ENCODE assay signal across 9 mouse cellular contexts in genomic region chr13:9017190-9017589, GRCm38 (mm10). TPM values are rescaled to one million over a fixed set of nuclear protein-coding genes. Genes with fewer than 3 reads are reported as not detected.
DNase-seq lines count a peak whose midpoint lies in the region; ATAC-seq lines count a peak whose summit lies in the region.
"Had no signal": no experiment of that assay in that cellular context is flagged by ENCODE, and none has a peak within 500 bp of the region (broad histone marks: within the 10 kb centered on the region; RNA-seq: fewer than 3 reads in every experiment).

No protein-coding gene starts in this region.

- no peak overlapping the region for H3K27ac ChIP-seq in liver, embryonic 11.5 days (ENCODE audit: low read depth, low read length)
- H3K27ac ChIP-seq in neural tube, embryonic 11.5 days (ENCODE audit: low read depth, low read length) = no peak overlapping the region
- H3K27ac ChIP-seq in forebrain, embryonic 14.5 days (ENCODE audit: low read depth, low read length) = no peak overlapping the region
- H3K27ac ChIP-seq: limb, embryonic 13.5 days had no signal

- no peaks in the 10 kb centered on the region for H3K27me3 ChIP-seq in liver, embryonic 11.5 days (replicated peaks; ENCODE audit: control insufficient read depth, insufficient read depth, low read length)
- no peaks in the 10 kb centered on the region for H3K27me3 ChIP-seq in neural tube, embryonic 11.5 days (ENCODE audit: control insufficient read depth, insufficient read depth, low read length)
- H3K27me3 ChIP-seq in forebrain, embryonic 14.5 days (replicated peaks; ENCODE audit: control insufficient read depth, insufficient read depth, low read length) = no peaks in the 10 kb centered on the region
- H3K27me3 ChIP-seq: limb, embryonic 13.5 days had no signal

- ATAC-seq in liver, embryonic 11.5 days (replicated peaks; ENCODE audit: low FRiP score) = no peak
- no peak for ATAC-seq in neural tube, embryonic 11.5 days (ENCODE audit: insufficient read depth, low FRiP score, low TSS enrichment)
- no peak for ATAC-seq in forebrain, embryonic 14.5 days

- peak; percentile 59 for DNase-seq in liver
- no peak for DNase-seq in liver, embryonic 11.5 days (ENCODE audit: low spot score)
- peak; percentile 72 to 73 for DNase-seq in adrenal gland, postnatal 36 days
- peak; percentile 78 for DNase-seq in kidney, postnatal 14 days
- DNase-seq in neural tube, embryonic 11.5 days (ENCODE audit: low spot score) = peak; percentile 26
- DNase-seq in frontal cortex, adult 2 months (ENCODE audit: extremely low spot score in 1 of 2, low spot score in 1 of 2) = no peak
- DNase-seq in forebrain, embryonic 14.5 days (ENCODE audit: low spot score) = no peak
- DNase-seq in gastrocnemius, adult 8-10 months (ENCODE audit: low spot score in 2 of 2) = no peak

- no peak overlapping the region for H3K9ac ChIP-seq in liver, embryonic 11.5 days (ENCODE audit: low read depth, low read length)
- H3K9ac ChIP-seq in neural tube, embryonic 11.5 days (ENCODE audit: low read length) = no peak overlapping the region
- H3K9ac ChIP-seq in forebrain, embryonic 14.5 days (ENCODE audit: low read length) = no peak overlapping the region
- H3K9ac ChIP-seq: limb, embryonic 13.5 days had no signal

- no peaks in the 10 kb centered on the region for H3K36me3 ChIP-seq in liver, embryonic 11.5 days (ENCODE audit: control insufficient read depth, insufficient read depth, low read length)
- H3K36me3 ChIP-seq in neural tube, embryonic 11.5 days (ENCODE audit: control insufficient read depth, insufficient read depth, low read length) = no peaks in the 10 kb centered on the region
- no peaks in the 10 kb centered on the region for H3K36me3 ChIP-seq in forebrain, embryonic 14.5 days (ENCODE audit: control insufficient read depth, insufficient read depth, low read length)
- H3K36me3 ChIP-seq: limb, embryonic 13.5 days had no signal

- H3K4me2 ChIP-seq in liver, embryonic 11.5 days = no peak overlapping the region
- no peak overlapping the region for H3K4me2 ChIP-seq in neural tube, embryonic 11.5 days (ENCODE audit: low read depth)
- H3K4me2 ChIP-seq in forebrain, embryonic 14.5 days (ENCODE audit: low read length) = no peak overlapping the region
- H3K4me2 ChIP-seq: limb, embryonic 13.5 days had no signal

- H3K4me1 ChIP-seq in liver, embryonic 11.5 days (replicated peaks; ENCODE audit: control insufficient read depth, insufficient read depth, low read length) = peaks cover 15% of the 10 kb centered on the region
- H3K4me1 ChIP-seq in neural tube, embryonic 11.5 days (ENCODE audit: control insufficient read depth, insufficient read depth, low read length) = no peaks in the 10 kb centered on the region
- no peaks in the 10 kb centered on the region for H3K4me1 ChIP-seq in forebrain, embryonic 14.5 days (ENCODE audit: control insufficient read depth, insufficient read depth, low read length)
- H3K4me1 ChIP-seq: limb, embryonic 13.5 days had no signal

- H3K4me3 ChIP-seq in liver, embryonic 11.5 days (ENCODE audit: low read depth, low read length) = no peak overlapping the region
- H3K4me3 ChIP-seq in neural tube, embryonic 11.5 days (ENCODE audit: low read depth, low read length) = no peak overlapping the region
- H3K4me3 ChIP-seq in forebrain, embryonic 14.5 days (ENCODE audit: low read depth, low read length) = no peak overlapping the region
- H3K4me3 ChIP-seq: limb, embryonic 13.5 days had no signal

- H3K9me3 ChIP-seq in liver, embryonic 11.5 days (ENCODE audit: control insufficient read depth, low read length) = no peaks in the 10 kb centered on the region
- H3K9me3 ChIP-seq in neural tube, embryonic 11.5 days (ENCODE audit: control insufficient read depth, low read length) = no peaks in the 10 kb centered on the region
- no peaks in the 10 kb centered on the region for H3K9me3 ChIP-seq in forebrain, embryonic 14.5 days (replicated peaks; ENCODE audit: control insufficient read depth, low read length)
- H3K9me3 ChIP-seq: limb, embryonic 13.5 days had no signal

- WGBS in liver, embryonic 11.5 days = 39% methylated on average over 8 of the region's 8 CpGs
- WGBS in neural tube, embryonic 11.5 days = 4% methylated on average over 8 of the region's 8 CpGs
- 5% methylated on average over 8 of the region's 8 CpGs for WGBS in forebrain, embryonic 14.5 days

RNA-seq across cellular contexts. Expression of gene Gtpbp4, which starts 21.3 kb away (rescaled TPM):
- 108 and 109 TPM in 2 replicates for polyA plus RNA-seq in liver, embryonic 11.5 days (2014; fragmentation: Nextera tagmentation; extraction: Ambion mirVana)
- total RNA-seq in adrenal gland, postnatal 36 days (2021) = 10 to 100 TPM; 64.4 to 76.0 TPM
- polyA plus RNA-seq in neural tube, embryonic 11.5 days (2014; fragmentation: Nextera tagmentation; extraction: Ambion mirVana) = 110 and 111 TPM in 2 replicates
- 21.5 and 23.4 TPM in 2 replicates for polyA plus RNA-seq in frontal cortex, adult 2 months (2012; rRNA removed)
- 80.3 and 86.4 TPM in 2 replicates for polyA plus RNA-seq in forebrain, embryonic 14.5 days (2014; fragmentation: Nextera tagmentation; extraction: Ambion mirVana)
- 10 to 100 TPM; 41.6 to 46.7 (median 45.7) TPM for total RNA-seq in gastrocnemius, adult 8-10 months (2022)

Comparison
In these comparisons a context has a peak if more than half of its experiments do, and no peak if none do; other contexts are left out.
1. DNase-seq: peak in liver (single experiment), adrenal gland, postnatal 36 days (2 of 2), kidney, postnatal 14 days (single experiment) and neural tube, embryonic 11.5 days (single experiment); none in liver, embryonic 11.5 days (single experiment), frontal cortex, adult 2 months (0 of 2), forebrain, embryonic 14.5 days (single experiment) and gastrocnemius, adult 8-10 months (0 of 2).